Mouse (Mus musculus): ENCODE measurements around the gene Pdgfb.

DNA sequence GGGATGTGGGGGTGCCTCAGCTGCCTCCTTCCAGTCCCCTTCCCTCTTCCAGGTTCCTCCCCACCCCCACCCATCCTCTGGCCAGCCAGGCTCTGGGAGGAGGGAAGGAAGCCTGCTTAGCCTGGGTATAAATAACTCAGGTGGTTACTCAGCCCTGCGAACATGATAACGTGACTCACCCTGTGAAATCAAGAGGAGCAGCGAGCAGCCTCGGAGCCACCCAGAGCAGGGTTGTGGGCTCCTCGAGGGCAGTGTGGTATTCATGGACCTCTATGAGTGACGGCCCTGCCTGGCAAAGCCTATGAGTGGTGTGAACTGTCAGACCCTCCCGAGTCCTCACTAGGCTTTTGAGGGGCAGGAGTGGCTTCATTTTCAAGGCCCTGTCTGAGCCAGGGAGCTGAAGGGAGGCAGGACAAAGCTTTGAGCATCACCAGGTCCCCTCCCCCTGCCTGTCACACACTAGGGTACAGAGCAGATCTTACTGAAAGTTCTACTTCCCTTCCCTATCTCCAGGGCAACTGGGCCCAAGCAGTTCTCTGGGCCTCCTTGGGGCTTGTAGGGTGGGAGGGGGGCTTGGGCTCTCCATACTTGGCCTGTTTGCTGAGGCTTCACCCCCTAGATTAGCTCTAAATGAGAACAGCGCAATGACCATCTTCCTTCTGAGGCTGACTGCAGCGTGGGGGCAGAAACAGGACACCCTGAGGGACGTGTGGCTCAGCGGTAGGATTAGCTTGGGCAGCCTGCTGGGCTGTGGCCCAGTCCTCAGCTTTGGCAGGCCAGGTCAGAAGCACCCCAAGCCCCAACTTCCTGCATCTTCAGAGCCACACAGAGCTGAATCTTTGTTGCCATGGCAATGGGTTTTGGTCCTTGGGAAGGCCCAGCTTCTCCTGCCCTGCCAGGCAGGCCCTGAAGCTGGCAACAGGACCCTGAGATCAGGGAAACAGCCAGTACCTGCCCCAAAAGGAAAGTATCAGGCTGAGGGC, 9.8 kb upstream of the Pdgfb start:
- TF ChIP-seq CTCF (IDR thresholded peaks at IDR 0.05; ENCODE audit: low read depth): no peak
- no peak for TF ChIP-seq EP300 (optimal IDR thresholded peaks at IDR 0.05)
